Mouse (Mus musculus): ENCODE data around the gene Trpc2. TPM values are rescaled to one million over a fixed set of nuclear protein-coding genes. Genes with fewer than 3 reads are reported as not detected.
A peak's percentile ranks its signal among the peaks of the same experiment; 100 is the strongest.

Gene Trpc2
- polyA plus RNA-seq, 1 experiment from 2014 or later: not detected

DNA sequence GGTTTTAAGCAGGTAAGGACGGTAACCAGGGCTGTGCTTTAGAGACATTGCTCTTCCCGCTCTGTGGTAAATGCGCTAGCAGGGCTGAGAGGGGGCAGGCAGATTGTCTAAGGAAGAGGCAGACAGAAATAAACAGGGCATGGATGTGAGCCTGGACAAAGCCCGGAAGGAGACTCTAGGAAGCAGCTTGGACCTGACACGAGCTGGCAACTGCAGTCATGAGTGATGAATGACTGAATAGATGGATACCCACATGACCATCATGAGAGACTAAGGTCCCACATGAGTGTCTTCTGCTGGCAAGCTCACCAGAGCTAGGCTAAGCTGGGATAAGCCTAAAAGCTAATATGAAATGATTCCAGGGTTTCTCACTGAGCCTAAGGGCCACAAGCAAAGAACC, 21.2 kb downstream of the Trpc2 start:
- Histone ChIP-seq H3K4me3 (replicated peaks) (no peak overlapping the region), H3K27me3 (peaks cover 6% of the 10 kb centered on the region; the same call in 1 of the 2 replicates), H3K4me1 (peaks cover 25% of the 10 kb centered on the region), H3K36me3 (replicated peaks) (no peaks in the 10 kb centered on the region), H3K9me3 (no peaks in the 10 kb centered on the region), H3K4me2 (no peak overlapping the region), H3K9ac (no peak overlapping the region), H3K27ac (no peak overlapping the region)
- 78% methylated on average over 5 of the region's 5 CpGs for WGBS
- no peak for ATAC-seq (ENCODE audit: low FRiP score)

GRCm38 (mm10) chr7:102106700-102107141, 23.8 kb downstream of the Trpc2 start:
- peaks cover 7% of the 10 kb centered on the region for H3K4me1 ChIP-seq
- no peaks in the 10 kb centered on the region for H3K9me3 ChIP-seq
- ATAC-seq (ENCODE audit: low FRiP score): 0 out of 2 replicates have a peak, but pooled peaks have one; percentile 44
- H3K4me3 ChIP-seq (replicated peaks): peak overlapping the region; percentile 23
- H3K36me3 ChIP-seq (replicated peaks): no peaks in the 10 kb centered on the region
- WGBS: 15% methylated on average over 23 of the region's 23 CpGs
- H3K27ac ChIP-seq: no peak overlapping the region
- H3K9ac ChIP-seq: peak overlapping the region; percentile 29; the same call in 1 of the 2 replicates
- H3K4me2 ChIP-seq: peak overlapping the region; percentile 52
- H3K27me3 ChIP-seq: no peaks in the 10 kb centered on the region; the same call in 1 of the 2 replicates

DNA sequence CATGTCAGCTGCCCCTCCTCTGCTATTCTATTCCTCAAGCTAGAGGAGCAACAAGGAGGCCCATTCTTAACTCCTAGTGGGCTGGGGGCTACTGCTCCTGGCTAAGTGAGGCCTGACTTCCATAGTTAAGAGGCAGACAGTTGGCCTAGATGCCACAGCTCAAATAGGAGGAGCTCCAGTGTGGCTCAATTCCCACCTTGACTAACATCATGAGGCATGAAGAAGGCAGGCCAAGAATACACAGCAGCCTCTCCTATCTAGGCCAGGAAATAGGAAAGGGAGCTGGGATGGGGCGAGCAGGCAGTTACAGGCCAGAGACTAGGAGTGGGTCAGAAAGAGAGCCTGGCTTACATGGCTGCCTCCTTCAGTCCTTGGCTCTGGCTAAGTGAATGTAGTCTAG, 25.3 kb downstream of the Trpc2 start:
- H3K36me3 ChIP-seq (replicated peaks): no peaks in the 10 kb centered on the region
- H3K9ac ChIP-seq: no peak overlapping the region
- H3K4me3 ChIP-seq (replicated peaks): no peak overlapping the region
- H3K4me1 ChIP-seq: peaks cover 7% of the 10 kb centered on the region
- no peaks in the 10 kb centered on the region for H3K9me3 ChIP-seq
- ATAC-seq (ENCODE audit: low FRiP score): no peak
- no peak overlapping the region for H3K4me2 ChIP-seq
- H3K27me3 ChIP-seq: no peaks in the 10 kb centered on the region; the same call in 1 of the 2 replicates
- no peak overlapping the region for H3K27ac ChIP-seq
- WGBS: 86% methylated on average over 1 of the region's 1 CpGs

DNA sequence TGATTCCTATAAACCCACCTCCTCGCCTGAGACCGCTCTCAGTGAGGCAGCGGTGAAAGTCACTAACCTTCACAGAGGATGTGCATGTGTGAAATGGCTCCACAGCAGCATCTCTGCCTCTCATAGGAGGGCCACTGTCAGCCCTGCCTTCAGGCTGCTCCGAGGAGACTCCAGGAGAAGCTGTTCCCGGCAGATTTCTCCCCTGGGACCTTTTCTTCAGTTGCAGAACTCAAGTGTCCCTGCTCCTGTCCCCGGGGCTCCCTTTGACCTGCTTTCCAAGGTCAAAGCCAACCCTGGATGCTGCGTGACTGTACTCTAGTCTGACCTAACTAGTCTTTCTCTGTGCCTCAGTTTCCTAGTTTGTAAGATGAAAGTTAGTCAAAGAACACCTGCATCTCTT, 26.3 kb downstream of the Trpc2 start, which contains the start of gene Art5:
Gene Art5, minus strand, starts transcription at position 319 of the 400 bp plus-strand sequence.
- ATAC-seq (ENCODE audit: low FRiP score): no peak

GRCm38 (mm10) chr7:102109746-102110145, 26.8 kb downstream of the Trpc2 start:
- ATAC-seq (ENCODE audit: low FRiP score): no peak
- Histone ChIP-seq H3K27ac (no peak overlapping the region), H3K36me3 (replicated peaks) (no peaks in the 10 kb centered on the region), H3K4me2 (no peak overlapping the region), H3K4me3 (replicated peaks) (no peak overlapping the region), H3K9me3 (no peaks in the 10 kb centered on the region), H3K27me3 (no peaks in the 10 kb centered on the region; the same call in 1 of the 2 replicates), H3K9ac (no peak overlapping the region), H3K4me1 (peaks cover 7% of the 10 kb centered on the region)
- WGBS: 90% methylated on average over 4 of the region's 4 CpGs

More for the DNA sequence above, 26.3 kb downstream of the Trpc2 start, which contains the start of gene Art5:
- 85% methylated on average over 7 of the region's 7 CpGs for WGBS
- Histone ChIP-seq H3K4me2 (no peak within 1 kb of the TSS), H3K27me3 (no peaks in the 10 kb centered on the region; the same call in 1 of the 2 replicates), H3K4me3 (replicated peaks) (no peak within 1 kb of the TSS), H3K4me1 (peaks cover 7% of the 10 kb centered on the region), H3K27ac (no peak within 1 kb of the TSS), H3K36me3 (replicated peaks) (no peaks in the 10 kb centered on the region), H3K9me3 (no peaks in the 10 kb centered on the region), H3K9ac (no peak within 1 kb of the TSS)

DNA sequence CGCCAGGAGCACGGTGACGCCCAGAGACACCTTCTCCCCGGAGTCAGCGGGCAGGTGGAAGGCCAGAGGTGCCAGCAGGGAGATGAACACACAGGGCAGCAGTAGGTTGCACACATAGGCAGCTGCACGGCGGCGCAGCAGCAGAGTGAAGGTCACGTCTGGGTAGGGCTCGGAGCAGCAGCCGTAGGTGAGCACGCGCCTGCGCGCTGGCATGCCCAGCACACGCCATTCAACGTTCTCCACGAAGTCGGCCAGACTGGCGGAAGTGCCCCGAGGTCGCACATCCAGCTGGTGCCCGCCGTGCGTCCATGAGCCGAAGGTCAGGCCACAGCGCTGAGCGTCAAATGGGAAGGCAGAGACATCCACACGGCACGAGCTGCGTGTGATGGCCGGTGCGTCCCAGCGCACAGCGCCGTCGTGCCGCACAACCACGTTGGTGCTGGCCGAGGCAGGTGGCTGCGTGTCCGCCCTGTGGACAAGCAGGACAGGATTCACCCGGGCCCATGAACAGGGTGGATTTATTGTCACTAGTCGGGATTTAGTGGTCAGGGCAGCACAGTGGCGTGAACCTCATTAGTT, 30.3 kb downstream of the Trpc2 start:
- Histone ChIP-seq H3K4me2 (no peak overlapping the region), H3K9me3 (no peaks in the 10 kb centered on the region), H3K27ac (no peak overlapping the region), H3K4me1 (no peaks in the 10 kb centered on the region), H3K27me3 (no peaks in the 10 kb centered on the region), H3K36me3 (replicated peaks) (no peaks in the 10 kb centered on the region; the same call in 1 of the 2 replicates), H3K4me3 (replicated peaks) (no peak overlapping the region), H3K9ac (no peak overlapping the region)
- 84% methylated on average over 45 of the region's 45 CpGs for WGBS
- no peak for ATAC-seq (ENCODE audit: low FRiP score)

GRCm38 (mm10) chr7:102116579-102117331, 33.8 kb downstream of the Trpc2 start, which contains the start of gene Chrna10:
Gene Chrna10 (minus strand): TSS chr7:102116828.
- WGBS: 54% methylated on average over 7 of the region's 7 CpGs
- ATAC-seq (ENCODE audit: low FRiP score): no peak
- Histone ChIP-seq H3K27ac (no peak within 1 kb of the TSS), H3K27me3 (no peaks in the 10 kb centered on the region), H3K9me3 (no peaks in the 10 kb centered on the region), H3K4me1 (no peaks in the 10 kb centered on the region), H3K4me2 (no peak within 1 kb of the TSS), H3K36me3 (replicated peaks) (peaks cover 31% of the 10 kb centered on the region), H3K9ac (no peak within 1 kb of the TSS), H3K4me3 (replicated peaks) (no peak within 1 kb of the TSS)

DNA sequence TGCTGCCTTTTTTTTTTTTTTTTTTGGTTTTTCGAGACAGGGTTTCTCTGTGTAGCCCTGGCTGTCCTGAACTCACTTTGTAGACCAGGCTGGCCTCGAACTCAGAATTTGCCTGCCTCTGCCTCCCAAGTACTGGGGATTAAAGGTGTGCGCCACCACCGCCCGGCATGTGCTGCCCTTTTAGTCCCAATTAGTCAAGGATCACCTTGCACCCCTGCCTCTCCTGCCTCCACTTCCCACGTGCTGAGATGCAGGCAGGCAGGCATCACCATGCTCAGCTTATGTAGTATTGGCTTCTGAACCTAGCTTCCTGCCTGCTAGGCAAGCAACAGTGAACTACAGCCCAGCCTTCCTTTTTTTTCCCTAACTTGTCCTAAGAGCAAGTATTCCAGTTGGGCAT, 34.5 kb downstream of the Trpc2 start:
- H3K9me3 ChIP-seq: no peaks in the 10 kb centered on the region
- no peak overlapping the region for H3K4me3 ChIP-seq (replicated peaks)
- H3K4me1 ChIP-seq: no peaks in the 10 kb centered on the region
- no peak overlapping the region for H3K9ac ChIP-seq
- H3K4me2 ChIP-seq: no peak overlapping the region
- H3K36me3 ChIP-seq (replicated peaks): peaks cover 37% of the 10 kb centered on the region
- WGBS: 74% methylated on average over 6 of the region's 6 CpGs
- H3K27ac ChIP-seq: no peak overlapping the region
- ATAC-seq (ENCODE audit: low FRiP score): no peak
- H3K27me3 ChIP-seq: no peaks in the 10 kb centered on the region

DNA sequence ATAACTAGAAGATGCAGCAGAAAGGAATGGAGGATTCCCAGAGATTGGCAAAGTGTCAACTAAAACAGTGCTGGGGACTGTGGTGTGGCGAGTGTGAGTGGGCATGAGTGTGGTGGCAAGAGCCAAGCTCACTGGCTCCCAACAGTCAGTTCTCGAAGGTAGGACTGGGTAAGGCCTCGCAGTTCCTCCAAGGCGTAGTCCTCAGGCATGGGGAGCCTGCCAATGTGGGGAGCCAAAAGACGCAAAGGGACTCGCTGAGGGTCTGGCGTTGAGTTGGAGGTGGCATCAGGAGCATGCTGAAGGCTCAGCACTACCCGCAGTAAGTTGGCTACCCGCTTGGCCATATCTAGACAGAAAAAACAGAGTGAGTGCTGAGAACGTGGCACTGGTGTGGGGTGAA, 37.4 kb downstream of the Trpc2 start:
- Histone ChIP-seq H3K9ac (no peak overlapping the region), H3K27me3 (no peaks in the 10 kb centered on the region), H3K4me2 (no peak overlapping the region), H3K27ac (no peak overlapping the region), H3K4me3 (replicated peaks) (no peak overlapping the region), H3K4me1 (no peaks in the 10 kb centered on the region), H3K36me3 (replicated peaks) (peaks cover 67% of the 10 kb centered on the region), H3K9me3 (no peaks in the 10 kb centered on the region)
- no peak for ATAC-seq (ENCODE audit: low FRiP score)
- 96% methylated on average over 10 of the region's 10 CpGs for WGBS

- 94% methylated on average over 4 of the region's 4 CpGs for WGBS
- H3K9ac ChIP-seq: no peak overlapping the region
- peaks cover 81% of the 10 kb centered on the region for H3K36me3 ChIP-seq (replicated peaks)
- no peak for ATAC-seq (ENCODE audit: low FRiP score)
- no peaks in the 10 kb centered on the region for H3K9me3 ChIP-seq
- H3K4me2 ChIP-seq: no peak overlapping the region
- no peaks in the 10 kb centered on the region for H3K4me1 ChIP-seq
- H3K27me3 ChIP-seq: no peaks in the 10 kb centered on the region
- no peak overlapping the region for H3K27ac ChIP-seq
- H3K4me3 ChIP-seq (replicated peaks): no peak overlapping the region
Measured at GRCm38 (mm10) chr7:102132395-102132794, 49.5 kb downstream of the Trpc2 start.

GRCm38 (mm10) chr7:102137464-102137863, 54.5 kb downstream of the Trpc2 start:
- Histone ChIP-seq H3K27me3 (no peaks in the 10 kb centered on the region), H3K4me1 (no peaks in the 10 kb centered on the region), H3K9ac (no peak overlapping the region), H3K36me3 (replicated peaks) (peaks cover 70% of the 10 kb centered on the region), H3K9me3 (no peaks in the 10 kb centered on the region), H3K4me3 (replicated peaks) (no peak overlapping the region), H3K27ac (no peak overlapping the region), H3K4me2 (no peak overlapping the region)
- WGBS: 83% methylated on average over 1 of the region's 1 CpGs
- ATAC-seq (ENCODE audit: low FRiP score): no peak

DNA sequence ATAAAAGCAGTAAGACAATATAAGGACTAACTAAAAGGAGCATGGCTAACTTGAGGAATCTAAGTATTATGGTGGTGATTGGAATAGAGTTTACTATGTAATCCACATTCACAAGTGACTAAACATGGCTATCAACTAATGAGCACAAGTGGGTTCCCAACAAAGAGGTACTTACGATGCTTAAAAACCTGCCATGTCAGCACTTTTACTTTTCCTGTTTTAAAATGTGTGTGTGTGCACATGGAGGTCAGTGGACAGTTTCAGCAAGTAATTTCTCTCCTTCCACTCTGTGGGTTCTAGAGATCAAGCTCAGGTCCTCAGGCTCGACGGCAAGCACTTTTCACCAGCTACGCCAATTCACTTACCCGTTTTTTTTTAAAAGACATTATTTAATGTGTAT, 55.0 kb downstream of the Trpc2 start:
- Histone ChIP-seq H3K4me2 (no peak overlapping the region), H3K4me3 (replicated peaks) (no peak overlapping the region), H3K36me3 (replicated peaks) (peaks cover 69% of the 10 kb centered on the region), H3K27me3 (no peaks in the 10 kb centered on the region), H3K9ac (no peak overlapping the region), H3K4me1 (no peaks in the 10 kb centered on the region), H3K9me3 (no peaks in the 10 kb centered on the region), H3K27ac (no peak overlapping the region)
- WGBS: 97% methylated on average over 5 of the region's 5 CpGs
- no peak for ATAC-seq (ENCODE audit: low FRiP score)
